Mouse (Mus musculus): ENCODE results near the gene Ehd3. TPM values are rescaled to one million over a fixed set of nuclear protein-coding genes. Genes with fewer than 3 reads are reported as not detected.

Ehd3 gene
- polyA plus RNA-seq, 1 experiment from 2014 or later = 42.2 TPM

GRCm38 (mm10) chr17:73853717-73854116 is 49.8 kb downstream of the Ehd3 start:
- Histone ChIP-seq H3K4me3 (ENCODE audit: low read depth, low read length) (no peak overlapping the region), H3K27ac (ENCODE audit: low read depth, low read length) (no peak overlapping the region), H3K36me3 (ENCODE audit: control insufficient read depth, insufficient read depth, low read length) (no peaks in the 10 kb centered on the region), H3K4me1 (replicated peaks; ENCODE audit: control insufficient read depth, insufficient read depth, low read length) (no peaks in the 10 kb centered on the region), H3K27me3 (replicated peaks; ENCODE audit: control insufficient read depth, insufficient read depth, low read length) (no peaks in the 10 kb centered on the region), H3K9ac (ENCODE audit: low read depth, low read length) (no peak overlapping the region), H3K4me2 (no peak overlapping the region), H3K9me3 (ENCODE audit: control insufficient read depth, low read length) (no peaks in the 10 kb centered on the region)
- ATAC-seq (replicated peaks; ENCODE audit: low FRiP score) = no peak
- 66% methylated on average over 4 of the region's 4 CpGs for WGBS
- no peak for DNase-seq (ENCODE audit: low spot score)

- H3K9me3 ChIP-seq (ENCODE audit: control insufficient read depth, low read length) = no peaks in the 10 kb centered on the region
- no peaks in the 10 kb centered on the region for H3K27me3 ChIP-seq (replicated peaks; ENCODE audit: control insufficient read depth, insufficient read depth, low read length)
- no peak for ATAC-seq (replicated peaks; ENCODE audit: low FRiP score)
- DNase-seq (ENCODE audit: low spot score) = no peak
- H3K36me3 ChIP-seq (ENCODE audit: control insufficient read depth, insufficient read depth, low read length) = no peaks in the 10 kb centered on the region
- H3K4me1 ChIP-seq (replicated peaks; ENCODE audit: control insufficient read depth, insufficient read depth, low read length) = no peaks in the 10 kb centered on the region
- no peak overlapping the region for H3K4me2 ChIP-seq
- no peak overlapping the region for H3K4me3 ChIP-seq (ENCODE audit: low read depth, low read length)
- WGBS = 85% methylated on average over 9 of the region's 9 CpGs
- no peak overlapping the region for H3K27ac ChIP-seq (ENCODE audit: low read depth, low read length)
- no peak overlapping the region for H3K9ac ChIP-seq (ENCODE audit: low read depth, low read length)
Measured at GRCm38 (mm10) chr17:73869008-73869685, 65.2 kb downstream of the Ehd3 start.

- Histone ChIP-seq H3K27ac (ENCODE audit: low read depth, low read length) (no peak overlapping the region), H3K4me1 (replicated peaks; ENCODE audit: control insufficient read depth, insufficient read depth, low read length) (no peaks in the 10 kb centered on the region), H3K36me3 (ENCODE audit: control insufficient read depth, insufficient read depth, low read length) (no peaks in the 10 kb centered on the region), H3K27me3 (replicated peaks; ENCODE audit: control insufficient read depth, insufficient read depth, low read length) (no peaks in the 10 kb centered on the region), H3K4me3 (ENCODE audit: low read depth, low read length) (no peak overlapping the region), H3K9me3 (ENCODE audit: control insufficient read depth, low read length) (no peaks in the 10 kb centered on the region), H3K4me2 (no peak overlapping the region), H3K9ac (ENCODE audit: low read depth, low read length) (no peak overlapping the region)
- 90% methylated on average over 14 of the region's 14 CpGs for WGBS
- no peak for ATAC-seq (replicated peaks; ENCODE audit: low FRiP score)
- no peak for DNase-seq (ENCODE audit: low spot score)
Measured at GRCm38 (mm10) chr17:73870956-73871605, 67.1 kb downstream of the Ehd3 start.

DNA sequence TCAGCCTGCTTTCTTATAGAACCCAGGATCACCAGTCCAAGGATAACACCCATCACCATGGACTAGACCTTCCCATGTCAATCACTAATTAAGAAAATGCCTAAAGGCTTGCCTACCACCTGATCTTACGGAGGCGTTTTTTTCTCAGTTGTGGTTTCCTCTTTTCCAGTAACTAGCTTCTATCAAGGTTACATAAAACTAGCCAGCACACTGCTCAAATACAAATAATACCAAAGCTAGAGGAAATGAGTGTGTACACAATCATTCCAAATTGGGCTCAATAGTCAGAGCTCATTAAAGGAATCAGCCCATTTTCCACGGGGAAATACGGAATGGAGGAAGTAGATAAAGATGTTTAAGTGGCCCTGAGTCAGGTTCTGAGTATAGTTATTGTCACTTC is 71.3 kb downstream of the Ehd3 start:
- Histone ChIP-seq H3K4me3 (ENCODE audit: low read depth, low read length) (no peak overlapping the region), H3K4me1 (replicated peaks; ENCODE audit: control insufficient read depth, insufficient read depth, low read length) (no peaks in the 10 kb centered on the region), H3K27ac (ENCODE audit: low read depth, low read length) (no peak overlapping the region), H3K9me3 (ENCODE audit: control insufficient read depth, low read length) (no peaks in the 10 kb centered on the region), H3K4me2 (no peak overlapping the region), H3K36me3 (ENCODE audit: control insufficient read depth, insufficient read depth, low read length) (no peaks in the 10 kb centered on the region), H3K9ac (ENCODE audit: low read depth, low read length) (no peak overlapping the region), H3K27me3 (replicated peaks; ENCODE audit: control insufficient read depth, insufficient read depth, low read length) (no peaks in the 10 kb centered on the region)
- 73% methylated on average over 4 of the region's 4 CpGs for WGBS
- DNase-seq (ENCODE audit: low spot score) (no peak), ATAC-seq (replicated peaks; ENCODE audit: low FRiP score) (no peak)

- Histone ChIP-seq H3K36me3 (ENCODE audit: control insufficient read depth, insufficient read depth, low read length) (no peaks in the 10 kb centered on the region), H3K4me2 (no peak overlapping the region), H3K9ac (ENCODE audit: low read depth, low read length) (no peak overlapping the region), H3K4me3 (ENCODE audit: low read depth, low read length) (no peak overlapping the region), H3K4me1 (replicated peaks; ENCODE audit: control insufficient read depth, insufficient read depth, low read length) (no peaks in the 10 kb centered on the region), H3K27me3 (replicated peaks; ENCODE audit: control insufficient read depth, insufficient read depth, low read length) (no peaks in the 10 kb centered on the region), H3K9me3 (ENCODE audit: control insufficient read depth, low read length) (no peaks in the 10 kb centered on the region), H3K27ac (ENCODE audit: low read depth, low read length) (no peak overlapping the region)
- ATAC-seq (replicated peaks; ENCODE audit: low FRiP score) (0 out of 2 replicates have a peak, but pooled peaks have one; percentile 39), DNase-seq (ENCODE audit: low spot score) (no peak)
- WGBS = 72% methylated on average over 7 of the region's 7 CpGs
Measured at GRCm38 (mm10) chr17:73875674-73876073, 71.7 kb downstream of the Ehd3 start.

DNA sequence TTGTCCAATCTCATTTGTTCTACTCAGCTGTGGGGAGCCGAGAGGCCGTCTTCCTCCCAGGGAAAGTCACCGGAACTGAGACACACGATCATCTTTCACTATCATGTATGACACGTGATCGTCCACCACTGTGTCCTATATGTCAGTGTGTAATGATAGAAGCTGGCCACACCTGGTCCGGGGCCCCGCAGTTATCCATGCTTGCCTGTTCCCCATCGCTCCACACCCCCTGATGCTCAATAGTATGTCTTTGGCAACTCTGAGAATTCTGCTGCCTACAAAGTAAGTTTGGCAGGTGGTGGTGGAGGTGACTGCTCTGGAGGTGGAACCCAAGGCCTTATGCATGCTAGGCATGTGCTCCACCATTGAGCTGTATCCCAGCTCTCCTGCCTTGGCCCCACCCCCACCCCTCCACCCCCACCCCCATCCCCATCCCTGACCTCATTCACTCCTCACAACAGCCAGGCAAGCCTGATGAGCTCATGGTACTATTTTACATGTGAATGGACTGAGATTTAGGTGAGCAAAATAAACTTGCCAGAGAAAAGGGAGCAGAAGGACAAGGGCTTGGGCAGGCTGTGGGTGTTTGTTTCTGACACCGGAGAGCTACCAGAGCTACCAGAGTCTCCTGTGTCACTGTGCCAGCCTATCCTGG is 75.5 kb downstream of the Ehd3 start:
- Histone ChIP-seq H3K4me3 (ENCODE audit: low read depth, low read length) (no peak overlapping the region), H3K4me2 (no peak overlapping the region), H3K9me3 (ENCODE audit: control insufficient read depth, low read length) (no peaks in the 10 kb centered on the region), H3K36me3 (ENCODE audit: control insufficient read depth, insufficient read depth, low read length) (no peaks in the 10 kb centered on the region), H3K4me1 (replicated peaks; ENCODE audit: control insufficient read depth, insufficient read depth, low read length) (no peaks in the 10 kb centered on the region; the same call in 1 of the 2 replicates), H3K9ac (ENCODE audit: low read depth, low read length) (no peak overlapping the region), H3K27ac (ENCODE audit: low read depth, low read length) (no peak overlapping the region), H3K27me3 (replicated peaks; ENCODE audit: control insufficient read depth, insufficient read depth, low read length) (no peaks in the 10 kb centered on the region)
- ATAC-seq (replicated peaks; ENCODE audit: low FRiP score) (no peak), DNase-seq (ENCODE audit: low spot score) (no peak)
- WGBS = 85% methylated on average over 10 of the region's 10 CpGs

GRCm38 (mm10) chr17:73880286-73880685 is 76.4 kb downstream of the Ehd3 start:
- no peaks in the 10 kb centered on the region; the same call in 1 of the 2 replicates for H3K4me1 ChIP-seq (replicated peaks; ENCODE audit: control insufficient read depth, insufficient read depth, low read length)
- no peak overlapping the region for H3K27ac ChIP-seq (ENCODE audit: low read depth, low read length)
- no peak for ATAC-seq (replicated peaks; ENCODE audit: low FRiP score)
- WGBS = 79% methylated on average over 6 of the region's 6 CpGs
- no peaks in the 10 kb centered on the region for H3K36me3 ChIP-seq (ENCODE audit: control insufficient read depth, insufficient read depth, low read length)
- no peak overlapping the region for H3K4me2 ChIP-seq
- no peaks in the 10 kb centered on the region for H3K27me3 ChIP-seq (replicated peaks; ENCODE audit: control insufficient read depth, insufficient read depth, low read length)
- no peak for DNase-seq (ENCODE audit: low spot score)
- no peaks in the 10 kb centered on the region for H3K9me3 ChIP-seq (ENCODE audit: control insufficient read depth, low read length)
- H3K4me3 ChIP-seq (ENCODE audit: low read depth, low read length) = no peak overlapping the region
- H3K9ac ChIP-seq (ENCODE audit: low read depth, low read length) = no peak overlapping the region

DNA sequence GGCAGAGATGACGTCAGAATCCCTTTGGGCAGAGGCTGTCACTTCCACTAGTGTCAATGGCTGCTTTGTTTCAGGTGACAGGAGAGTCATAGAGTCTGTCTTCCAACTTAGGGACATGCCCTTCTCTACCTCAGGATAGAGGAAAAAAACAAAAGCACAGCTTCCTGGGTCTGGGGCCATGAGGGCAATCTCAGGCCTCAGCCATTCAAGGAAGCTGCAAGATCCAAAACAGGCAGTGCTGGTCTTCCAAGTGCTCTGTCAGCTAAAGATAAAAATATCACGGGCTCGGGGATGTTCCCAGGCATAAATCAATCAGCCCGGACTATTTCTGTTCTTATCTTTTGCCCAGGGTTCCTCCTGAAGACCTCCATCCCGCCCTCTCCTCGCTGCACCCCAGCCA is 77.4 kb downstream of the Ehd3 start:
- H3K27me3 ChIP-seq (replicated peaks; ENCODE audit: control insufficient read depth, insufficient read depth, low read length) = no peaks in the 10 kb centered on the region
- no peak overlapping the region for H3K27ac ChIP-seq (ENCODE audit: low read depth, low read length)
- H3K9me3 ChIP-seq (ENCODE audit: control insufficient read depth, low read length) = no peaks in the 10 kb centered on the region
- no peak overlapping the region for H3K4me2 ChIP-seq
- H3K36me3 ChIP-seq (ENCODE audit: control insufficient read depth, insufficient read depth, low read length) = no peaks in the 10 kb centered on the region
- H3K9ac ChIP-seq (ENCODE audit: low read depth, low read length) = no peak overlapping the region
- no peak overlapping the region for H3K4me3 ChIP-seq (ENCODE audit: low read depth, low read length)
- H3K4me1 ChIP-seq (replicated peaks; ENCODE audit: control insufficient read depth, insufficient read depth, low read length) = no peaks in the 10 kb centered on the region; the same call in 1 of the 2 replicates
- ATAC-seq (replicated peaks; ENCODE audit: low FRiP score) (no peak), DNase-seq (ENCODE audit: low spot score) (no peak)
- WGBS = 33% methylated on average over 6 of the region's 6 CpGs
